Mouse (Mus musculus): ENCODE results near the gene Gm49393. TPM values are rescaled to one million over a fixed set of nuclear protein-coding genes. Genes with fewer than 3 reads are reported as not detected.

Gm49393 gene
- total RNA-seq, 1 experiment from 2014 or later: 1.6 TPM

DNA sequence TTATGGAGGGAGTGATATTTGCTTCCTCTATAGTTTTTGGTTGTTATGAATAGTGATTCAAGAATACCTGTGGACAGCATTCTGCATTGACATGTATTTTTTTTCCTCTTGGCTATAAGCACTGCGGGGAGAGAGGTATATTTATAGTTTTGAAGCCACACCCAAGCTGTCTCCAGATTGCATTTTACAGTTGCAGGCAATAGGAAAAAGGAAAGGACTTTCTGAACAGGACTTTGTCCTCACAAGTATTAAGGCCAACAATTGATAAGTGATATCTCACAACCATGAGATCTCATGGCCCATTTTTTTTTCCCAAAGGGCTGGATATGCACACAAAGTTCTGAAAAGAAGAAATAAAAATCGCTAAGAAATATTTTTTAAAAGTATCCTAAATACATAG lies 125.7 kb downstream of the Gm49393 start:
- no peak for DNase-seq

Other genes with a start within 250 kb of the Gm49393 start
- gene BC051665, start 149.2 kb downstream of the Gm49393 start, total RNA-seq (2021): not detected in 2 replicates
- not detected in 2 replicates for gene Ctsll3, start 132.7 kb downstream of the Gm49393 start, total RNA-seq (2021)
- gene 4930486L24Rik, start 71.1 kb downstream of the Gm49393 start, total RNA-seq (2021): 177 and 206 TPM in 2 replicates
- gene Gm49392, start 38.7 kb downstream of the Gm49393 start, total RNA-seq (2021): not detected in 2 replicates
- 3.2 and 4.0 TPM in 2 replicates for gene Ctla2b, start 38.1 kb downstream of the Gm49393 start, total RNA-seq (2021)
- not detected in 2 replicates for gene Tpbpb, start 30.7 kb downstream of the Gm49393 start, total RNA-seq (2021)
- gene Gm49391, start 981 bp upstream of the Gm49393 start, total RNA-seq (2021): 0.94 TPM in 1 of 2 replicates, not detected in the other
- 23.6 and 28.2 TPM in 2 replicates for gene Ctla2a, start 1.0 kb upstream of the Gm49393 start, total RNA-seq (2021)
- gene Tpbpa, start 6.4 kb upstream of the Gm49393 start, total RNA-seq (2021): not detected in 2 replicates
- not detected in 2 replicates for gene Ctsj, start 70.4 kb upstream of the Gm49393 start, total RNA-seq (2021)
- gene Ctsq, start 105.0 kb upstream of the Gm49393 start, total RNA-seq (2021): not detected in 2 replicates
- not detected in 2 replicates for gene Ctsr, start 228.7 kb upstream of the Gm49393 start, total RNA-seq (2021)

All from adrenal gland, postnatal 25 days (tissue).